Mouse (Mus musculus): ENCODE measurements around the gene Kcnn1.

GRCm38 (mm10) chr8:70898661-70899198, 35.7 kb upstream of the Kcnn1 start:
- TF ChIP-seq CTCF (IDR thresholded peaks at IDR 0.05; ENCODE audit: borderline replicate concordance, control insufficient read depth, extremely low read depth, insufficient read depth, low read length, poor library complexity) (no peak), POLR2A (IDR thresholded peaks at IDR 0.05; ENCODE audit: control insufficient read depth, extremely low read depth, insufficient read depth, low read length, poor library complexity) (no peak)

All from thymus, adult 2 months (tissue).